Mouse (Mus musculus): ENCODE measurements around the gene Olfr1383. TPM values are rescaled to one million over a fixed set of nuclear protein-coding genes. Genes with fewer than 3 reads are reported as not detected.

Gene Olfr1383
- polyA plus RNA-seq (2012; rRNA removed), result not detected in 2 replicates

DNA sequence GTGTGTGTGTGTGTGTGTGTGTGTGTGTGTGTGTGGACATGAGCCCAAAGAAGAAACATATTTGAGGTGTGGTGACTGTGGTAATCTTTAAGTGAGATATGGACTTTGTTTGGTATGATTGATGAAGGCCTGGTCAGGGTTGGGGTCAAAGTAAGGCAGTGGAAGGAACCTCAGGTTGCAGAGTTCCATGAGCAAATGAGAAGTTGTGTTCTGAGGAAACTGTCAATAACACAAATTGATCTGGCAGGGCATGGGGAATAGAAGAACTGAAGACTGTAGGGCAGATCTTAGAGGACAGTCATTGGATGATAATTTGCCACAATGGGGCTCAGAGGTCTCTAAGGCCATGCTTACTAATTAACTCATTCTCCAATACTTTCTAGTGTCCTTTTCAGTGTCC, at the start of gene Olfr1383:
Gene Olfr1383, plus strand, starts transcription at position 301 of the 400 bp plus-strand sequence.

DNA sequence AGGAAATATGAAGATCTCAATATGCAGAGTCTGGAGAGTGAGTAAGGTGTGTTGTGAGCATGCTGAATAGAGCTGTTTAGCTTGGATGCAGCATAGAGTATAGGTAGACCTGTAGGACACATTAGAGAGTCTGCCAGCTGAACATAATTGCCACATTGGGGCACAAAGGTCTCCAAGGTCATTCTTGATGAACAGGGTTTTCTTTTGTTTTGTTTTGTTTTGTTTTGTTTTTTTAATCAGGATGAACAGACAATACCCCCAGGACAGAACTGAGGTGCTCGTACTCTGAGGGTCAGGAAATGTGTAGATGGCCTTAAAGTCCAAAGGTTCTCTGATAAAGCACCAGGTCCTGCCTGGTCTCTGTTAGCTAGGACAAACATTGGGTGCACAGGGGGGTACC, 30.7 kb upstream of the Olfr1383 start, which contains the start of gene Olfr1385:
Gene Olfr1385, plus strand, starts transcription at position 301 of the 400 bp plus-strand sequence.

DNA sequence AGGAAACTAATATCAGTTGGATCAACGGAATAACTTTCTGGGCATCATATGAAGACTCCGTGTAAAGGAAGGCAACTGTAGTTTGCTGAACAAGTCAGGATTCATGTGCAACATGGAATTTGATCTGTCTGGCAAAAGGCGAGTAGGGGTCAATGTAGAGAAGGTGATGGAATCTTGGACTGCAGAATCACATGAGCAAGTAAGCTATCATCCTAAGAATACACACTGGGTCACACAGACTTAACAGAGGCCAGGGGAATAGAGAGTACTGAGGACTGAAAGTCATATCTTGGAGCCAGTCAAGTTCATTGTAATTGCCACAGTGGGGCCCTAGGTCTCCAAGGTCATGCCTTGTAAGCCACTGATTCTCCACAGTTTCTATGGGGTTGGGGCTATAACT, 8.5 kb downstream of the Olfr1383 start, which contains the start of gene Olfr1382:
Gene Olfr1382, plus strand, starts transcription at position 301 of the 400 bp plus-strand sequence.

DNA sequence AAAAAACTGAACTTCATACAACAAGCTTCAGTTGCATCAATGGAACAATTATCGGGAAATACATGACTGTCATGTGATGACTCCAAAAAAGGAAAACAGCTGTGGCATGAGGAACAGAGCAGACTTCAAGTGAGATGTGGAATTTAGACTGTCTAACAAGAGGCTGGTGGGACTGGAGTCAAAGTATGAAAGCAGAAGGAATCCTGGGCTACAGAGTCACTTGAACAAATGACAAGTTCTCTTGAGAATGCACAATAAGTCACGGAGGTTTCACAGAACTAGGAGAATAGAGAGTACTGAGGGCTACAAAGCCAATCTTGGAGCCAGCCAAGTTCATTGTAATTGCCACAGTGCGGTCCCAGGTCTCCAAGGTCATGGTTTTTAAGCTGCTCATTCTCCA, 23.7 kb downstream of the Olfr1383 start, which contains the start of gene Olfr1381:
Gene Olfr1381, plus strand, starts transcription at position 301 of the 400 bp plus-strand sequence.

DNA sequence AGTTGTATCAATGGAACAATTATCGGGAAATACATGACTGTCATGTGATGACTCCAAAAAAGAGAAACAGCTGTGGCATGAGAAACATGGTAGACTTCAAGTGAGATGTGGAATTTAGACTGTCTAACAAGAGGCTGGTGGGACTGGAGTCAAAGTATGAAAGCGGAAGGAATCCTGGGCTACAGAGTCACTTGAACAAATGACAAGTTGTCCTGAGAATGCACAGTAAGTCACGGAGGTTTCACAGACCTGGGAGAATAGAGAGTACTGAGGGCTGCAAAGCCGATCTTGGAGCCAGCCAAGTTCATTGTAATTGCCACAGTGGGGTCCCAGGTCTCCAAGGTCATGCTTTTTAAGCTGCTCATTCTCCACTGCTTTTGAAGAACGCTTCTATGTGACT, 37.1 kb downstream of the Olfr1383 start, which contains the start of gene Olfr1380:
Gene Olfr1380, plus strand, starts transcription at position 301 of the 400 bp plus-strand sequence.

Other genes with a start within 250 kb of the Olfr1383 start
- gene Olfr1393, start 241.3 kb upstream of the Olfr1383 start, polyA plus RNA-seq (2012; rRNA removed), result 0.05 and 0.08 TPM in 2 replicates
- gene Olfr1392, start 234.4 kb upstream of the Olfr1383 start, polyA plus RNA-seq (2012; rRNA removed), result 0.22 TPM in 1 of 2 replicates, not detected in the other
- gene Olfr10, start 214.9 kb upstream of the Olfr1383 start, polyA plus RNA-seq (2012; rRNA removed), result not detected in 2 replicates
- not detected in 2 replicates for gene Olfr1391, start 196.9 kb upstream of the Olfr1383 start, polyA plus RNA-seq (2012; rRNA removed)
- not detected in 2 replicates for gene Olfr1390, start 184.5 kb upstream of the Olfr1383 start, polyA plus RNA-seq (2012; rRNA removed)
- gene Olfr1389, start 96.6 kb upstream of the Olfr1383 start, polyA plus RNA-seq (2012; rRNA removed), result not detected in 2 replicates
- 0.10 and 0.26 TPM in 2 replicates for gene Olfr1388, start 83.0 kb upstream of the Olfr1383 start, polyA plus RNA-seq (2012; rRNA removed)
- not detected in 2 replicates for gene Olfr1387, start 64.3 kb upstream of the Olfr1383 start, polyA plus RNA-seq (2012; rRNA removed)
- gene Olfr1386, start 54.6 kb upstream of the Olfr1383 start, polyA plus RNA-seq (2012; rRNA removed), result not detected in 2 replicates
- not detected in 2 replicates for gene Olfr1385, start 30.6 kb upstream of the Olfr1383 start, polyA plus RNA-seq (2012; rRNA removed)
- not detected in 2 replicates for gene Olfr1384, start 12.9 kb upstream of the Olfr1383 start, polyA plus RNA-seq (2012; rRNA removed)
- not detected in 2 replicates for gene Olfr1382, start 8.6 kb downstream of the Olfr1383 start, polyA plus RNA-seq (2012; rRNA removed)
- not detected in 2 replicates for gene Olfr1381, start 23.8 kb downstream of the Olfr1383 start, polyA plus RNA-seq (2012; rRNA removed)
- not detected in 2 replicates for gene Olfr1380, start 37.2 kb downstream of the Olfr1383 start, polyA plus RNA-seq (2012; rRNA removed)
- 7.7 and 9.2 TPM in 2 replicates for gene Flt4, start 89.6 kb downstream of the Olfr1383 start, polyA plus RNA-seq (2012; rRNA removed)
- 0.73 and 0.74 TPM in 2 replicates for gene Scgb3a1, start 144.0 kb downstream of the Olfr1383 start, polyA plus RNA-seq (2012; rRNA removed)
- 6.1 and 6.7 TPM in 2 replicates for gene Cnot6, start 193.1 kb downstream of the Olfr1383 start, polyA plus RNA-seq (2012; rRNA removed)